Mouse (Mus musculus): ENCODE results near the gene Noa1. TPM values are rescaled to one million over a fixed set of nuclear protein-coding genes. Genes with fewer than 3 reads are reported as not detected.
A peak's percentile ranks its signal among the peaks of the same experiment; 100 is the strongest.

The Noa1 gene
- polyA plus RNA-seq, 1 experiment from 2014 or later = 13.3 TPM

GRCm38 (mm10) chr5:77281518-77282174 is 28.2 kb downstream of the Noa1 start:
- 84% methylated on average over 20 of the region's 20 CpGs for WGBS (ENCODE audit: insufficient replicate concordance)
- no peak overlapping the region for H3K9ac ChIP-seq (ENCODE audit: low read depth, low read length)
- H3K4me2 ChIP-seq (ENCODE audit: low read depth, low read length) = no peak overlapping the region
- peaks cover 26% of the 10 kb centered on the region for H3K36me3 ChIP-seq (ENCODE audit: control insufficient read depth, insufficient read depth)
- H3K9me3 ChIP-seq (replicated peaks; ENCODE audit: control insufficient read depth, low read length) = no peaks in the 10 kb centered on the region
- H3K4me1 ChIP-seq (ENCODE audit: control insufficient read depth, low read depth, low read length) = no peaks in the 10 kb centered on the region
- no peak overlapping the region for H3K27ac ChIP-seq (ENCODE audit: low read length)
- H3K27me3 ChIP-seq (ENCODE audit: control insufficient read depth, insufficient read depth, low read depth, low read length) = no peaks in the 10 kb centered on the region
- no peak overlapping the region for H3K4me3 ChIP-seq (ENCODE audit: low read depth, low read length)
- ATAC-seq (ENCODE audit: low read depth) = no peak

DNA sequence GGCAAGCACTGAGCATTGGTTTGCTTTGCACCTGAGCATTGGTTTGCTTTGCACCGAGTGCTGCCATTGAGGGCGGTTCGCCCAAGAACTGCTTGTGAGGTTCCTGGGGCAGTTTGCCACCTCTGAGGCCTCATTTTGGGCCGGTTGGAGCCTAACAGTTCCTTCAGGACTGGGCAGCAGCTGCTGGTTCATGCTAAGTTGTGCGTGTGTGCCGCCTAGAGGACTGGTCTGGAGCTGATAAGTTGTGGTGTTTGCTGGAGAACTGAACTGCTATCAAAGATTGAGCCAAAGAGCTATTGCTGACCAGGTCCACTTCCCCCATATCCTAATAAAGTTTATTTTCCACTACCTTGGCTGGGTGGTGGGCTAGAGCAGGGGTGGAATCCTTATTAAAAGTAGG is 32.7 kb downstream of the Noa1 start:
- Histone ChIP-seq H3K36me3 (ENCODE audit: control insufficient read depth, insufficient read depth) (peaks cover 25% of the 10 kb centered on the region), H3K27ac (ENCODE audit: low read length) (no peak overlapping the region), H3K27me3 (ENCODE audit: control insufficient read depth, insufficient read depth, low read depth, low read length) (no peaks in the 10 kb centered on the region), H3K9ac (ENCODE audit: low read depth, low read length) (no peak overlapping the region), H3K4me2 (ENCODE audit: low read depth, low read length) (no peak overlapping the region), H3K4me1 (ENCODE audit: control insufficient read depth, low read depth, low read length) (peaks cover 2% of the 10 kb centered on the region; the same call in 1 of the 2 replicates), H3K4me3 (ENCODE audit: low read depth, low read length) (no peak overlapping the region), H3K9me3 (replicated peaks; ENCODE audit: control insufficient read depth, low read length) (no peaks in the 10 kb centered on the region)
- ATAC-seq (ENCODE audit: low read depth) = no peak
- 56% methylated on average over 6 of the region's 6 CpGs for WGBS (ENCODE audit: insufficient replicate concordance)

- WGBS (ENCODE audit: insufficient replicate concordance) = 74% methylated on average over 5 of the region's 5 CpGs
- Histone ChIP-seq H3K36me3 (ENCODE audit: control insufficient read depth, insufficient read depth) (peaks cover 13% of the 10 kb centered on the region), H3K9ac (ENCODE audit: low read depth, low read length) (no peak overlapping the region), H3K4me1 (ENCODE audit: control insufficient read depth, low read depth, low read length) (peaks cover 2% of the 10 kb centered on the region; the same call in 1 of the 2 replicates), H3K9me3 (replicated peaks; ENCODE audit: control insufficient read depth, low read length) (no peaks in the 10 kb centered on the region), H3K27me3 (ENCODE audit: control insufficient read depth, insufficient read depth, low read depth, low read length) (no peaks in the 10 kb centered on the region), H3K4me2 (ENCODE audit: low read depth, low read length) (no peak overlapping the region), H3K27ac (ENCODE audit: low read length) (no peak overlapping the region), H3K4me3 (ENCODE audit: low read depth, low read length) (no peak overlapping the region)
- ATAC-seq (ENCODE audit: low read depth) = no peak
Measured at GRCm38 (mm10) chr5:77275950-77276349, 33.9 kb downstream of the Noa1 start.

DNA sequence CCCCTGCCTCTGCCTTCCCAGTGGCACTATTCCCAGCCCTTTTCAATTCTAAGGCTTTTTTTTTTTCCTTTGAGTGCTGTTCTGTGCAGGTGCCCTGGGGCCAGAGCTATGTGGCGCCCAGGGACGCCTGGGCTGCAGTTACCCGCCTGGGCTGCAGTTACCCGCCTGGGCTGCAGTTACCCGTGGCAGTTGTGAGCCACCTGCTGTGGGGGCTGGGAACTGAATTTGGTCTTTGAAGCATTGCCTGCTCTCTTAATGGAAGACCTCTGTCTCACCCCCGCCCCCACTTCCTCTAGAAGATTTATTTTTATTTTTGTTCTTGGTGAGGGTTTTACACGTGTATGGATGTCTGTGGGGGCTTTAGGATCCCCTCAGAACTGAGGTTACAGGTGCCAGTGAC is 36.7 kb downstream of the Noa1 start:
- Histone ChIP-seq H3K27ac (ENCODE audit: low read length) (no peak overlapping the region), H3K9ac (ENCODE audit: low read depth, low read length) (no peak overlapping the region), H3K27me3 (ENCODE audit: control insufficient read depth, insufficient read depth, low read depth, low read length) (no peaks in the 10 kb centered on the region), H3K4me3 (ENCODE audit: low read depth, low read length) (no peak overlapping the region), H3K4me2 (ENCODE audit: low read depth, low read length) (no peak overlapping the region), H3K36me3 (ENCODE audit: control insufficient read depth, insufficient read depth) (peaks cover 22% of the 10 kb centered on the region), H3K9me3 (replicated peaks; ENCODE audit: control insufficient read depth, low read length) (0 out of 2 replicates have a peak, but pooled peaks cover 2% of the 10 kb centered on the region), H3K4me1 (ENCODE audit: control insufficient read depth, low read depth, low read length) (peaks cover 2% of the 10 kb centered on the region; the same call in 1 of the 2 replicates)
- no peak for ATAC-seq (ENCODE audit: low read depth)
- 49% methylated on average over 7 of the region's 7 CpGs for WGBS (ENCODE audit: insufficient replicate concordance)

- no peak for ATAC-seq (ENCODE audit: low read depth)
- Histone ChIP-seq H3K4me2 (ENCODE audit: low read depth, low read length) (no peak overlapping the region), H3K4me1 (ENCODE audit: control insufficient read depth, low read depth, low read length) (peaks cover 7% of the 10 kb centered on the region), H3K27ac (ENCODE audit: low read length) (no peak overlapping the region), H3K27me3 (ENCODE audit: control insufficient read depth, insufficient read depth, low read depth, low read length) (no peaks in the 10 kb centered on the region), H3K9me3 (replicated peaks; ENCODE audit: control insufficient read depth, low read length) (0 out of 2 replicates have a peak, but pooled peaks cover 2% of the 10 kb centered on the region), H3K9ac (ENCODE audit: low read depth, low read length) (no peak overlapping the region), H3K36me3 (ENCODE audit: control insufficient read depth, insufficient read depth) (peaks cover 16% of the 10 kb centered on the region), H3K4me3 (ENCODE audit: low read depth, low read length) (no peak overlapping the region)
- WGBS (ENCODE audit: insufficient replicate concordance) = 74% methylated on average over 8 of the region's 8 CpGs
Measured at GRCm38 (mm10) chr5:77269399-77269798, 40.5 kb downstream of the Noa1 start.

GRCm38 (mm10) chr5:77267957-77268624 is 41.8 kb downstream of the Noa1 start:
- H3K4me3 ChIP-seq (ENCODE audit: low read depth, low read length) = no peak overlapping the region
- no peak overlapping the region for H3K27ac ChIP-seq (ENCODE audit: low read length)
- ATAC-seq (ENCODE audit: low read depth) = no peak
- peaks cover 16% of the 10 kb centered on the region for H3K36me3 ChIP-seq (ENCODE audit: control insufficient read depth, insufficient read depth)
- no peak overlapping the region for H3K9ac ChIP-seq (ENCODE audit: low read depth, low read length)
- H3K4me2 ChIP-seq (ENCODE audit: low read depth, low read length) = no peak overlapping the region
- 0 out of 2 replicates have a peak, but pooled peaks cover 2% of the 10 kb centered on the region for H3K9me3 ChIP-seq (replicated peaks; ENCODE audit: control insufficient read depth, low read length)
- peaks cover 5% of the 10 kb centered on the region for H3K4me1 ChIP-seq (ENCODE audit: control insufficient read depth, low read depth, low read length)
- H3K27me3 ChIP-seq (ENCODE audit: control insufficient read depth, insufficient read depth, low read depth, low read length) = no peaks in the 10 kb centered on the region
- WGBS (ENCODE audit: insufficient replicate concordance) = 93% methylated on average over 30 of the region's 30 CpGs

DNA sequence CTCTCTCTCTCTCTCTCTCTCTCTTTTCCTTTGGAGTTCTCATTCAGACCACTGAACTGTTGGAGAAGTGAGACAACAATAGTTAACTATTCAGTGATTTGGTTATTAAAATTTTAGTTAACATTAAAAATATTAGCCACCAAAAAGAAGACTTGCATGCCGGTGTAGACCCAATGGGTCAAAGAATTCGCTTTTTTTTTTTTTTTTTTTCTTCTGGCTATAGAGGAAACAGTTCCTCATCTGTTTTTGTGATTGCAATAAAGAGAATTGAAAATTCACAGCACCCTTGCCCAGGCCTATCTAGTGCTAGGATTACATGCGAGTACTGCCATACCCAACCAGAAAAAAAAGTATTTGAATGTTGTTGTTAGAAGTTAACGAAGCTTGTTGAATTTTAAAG is 42.4 kb downstream of the Noa1 start:
- H3K9ac ChIP-seq (ENCODE audit: low read depth, low read length) = no peak overlapping the region
- peaks cover 16% of the 10 kb centered on the region for H3K36me3 ChIP-seq (ENCODE audit: control insufficient read depth, insufficient read depth)
- H3K4me2 ChIP-seq (ENCODE audit: low read depth, low read length) = peak overlapping the region; percentile 98
- no peak overlapping the region for H3K27ac ChIP-seq (ENCODE audit: low read length)
- H3K4me1 ChIP-seq (ENCODE audit: control insufficient read depth, low read depth, low read length) = peaks cover 5% of the 10 kb centered on the region
- no peaks in the 10 kb centered on the region for H3K27me3 ChIP-seq (ENCODE audit: control insufficient read depth, insufficient read depth, low read depth, low read length)
- WGBS (ENCODE audit: insufficient replicate concordance) = 68% methylated on average over 4 of the region's 4 CpGs
- no peak for ATAC-seq (ENCODE audit: low read depth)
- H3K4me3 ChIP-seq (ENCODE audit: low read depth, low read length) = peak overlapping the region; percentile 91
- H3K9me3 ChIP-seq (replicated peaks; ENCODE audit: control insufficient read depth, low read length) = 0 out of 2 replicates have a peak, but pooled peaks cover 2% of the 10 kb centered on the region

DNA sequence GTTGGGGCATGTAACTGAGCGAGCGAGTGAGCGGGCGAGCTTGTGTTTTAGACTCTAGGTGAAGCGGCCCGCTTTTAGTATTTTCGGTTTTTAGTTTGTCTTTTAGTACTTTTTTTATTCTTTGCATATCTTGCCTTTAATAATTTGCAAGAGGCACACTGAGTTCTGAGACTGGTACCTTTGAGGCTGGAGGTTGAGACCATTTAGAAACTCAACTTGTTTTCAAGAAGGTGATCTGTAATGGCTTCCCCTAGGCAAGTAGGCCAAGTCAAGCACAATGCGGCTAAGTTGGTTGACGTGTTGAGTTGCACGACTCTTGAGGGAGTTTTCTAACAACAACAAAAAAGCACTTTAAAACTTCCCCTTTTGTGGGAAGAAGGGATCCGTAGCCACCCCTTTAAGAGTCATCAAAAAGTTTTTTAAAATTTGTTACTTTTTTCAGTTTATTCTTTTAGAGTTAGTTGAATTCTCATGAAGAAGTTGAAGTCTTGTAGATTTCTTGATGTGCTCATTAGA is 42.9 kb downstream of the Noa1 start:
- WGBS (ENCODE audit: insufficient replicate concordance) = 2% methylated on average over 11 of the region's 11 CpGs
- no peak for ATAC-seq (ENCODE audit: low read depth)
- Histone ChIP-seq H3K9me3 (replicated peaks; ENCODE audit: control insufficient read depth, low read length) (0 out of 2 replicates have a peak, but pooled peaks cover 2% of the 10 kb centered on the region), H3K27me3 (ENCODE audit: control insufficient read depth, insufficient read depth, low read depth, low read length) (no peaks in the 10 kb centered on the region), H3K9ac (ENCODE audit: low read depth, low read length) (peak overlapping the region; percentile 91), H3K36me3 (ENCODE audit: control insufficient read depth, insufficient read depth) (peaks cover 16% of the 10 kb centered on the region), H3K27ac (ENCODE audit: low read length) (peak overlapping the region; percentile 88), H3K4me1 (ENCODE audit: control insufficient read depth, low read depth, low read length) (peaks cover 5% of the 10 kb centered on the region), H3K4me3 (ENCODE audit: low read depth, low read length) (peak overlapping the region; percentile 91), H3K4me2 (ENCODE audit: low read depth, low read length) (peak overlapping the region; percentile 98)

All from liver, embryonic 16.5 days (tissue).